Mouse (Mus musculus) thymus, adult 2 months (tissue): ENCODE results near the gene Ung.

Source experiments
- CTCF ChIP-seq: fragments of 200-500 bp; IDR thresholded peaks from 2 replicates; pipeline ENCODE4 v1.5.1; 2012; ENCODE audit warnings: mild to moderate bottlenecking, control low read depth, low read length, moderate library complexity, borderline replicate concordance; ENCODE audit not compliant: control insufficient read depth, poor library complexity, insufficient read depth; ENCODE audit errors: extremely low read depth
- POLR2A ChIP-seq: fragments of 200-500 bp; IDR thresholded peaks from 2 replicates; pipeline ENCODE4 v1.6.1; 2012; ENCODE audit warnings: mild to moderate bottlenecking, low read length, control low read depth, moderate library complexity; ENCODE audit not compliant: control insufficient read depth, poor library complexity, insufficient read depth; ENCODE audit errors: extremely low read depth

GRCm38 (mm10) chr5:114106391-114106935 lies 23.7 kb upstream of the Ung start:
- no peak for TF ChIP-seq CTCF
- TF ChIP-seq POLR2A, result no peak
